Mouse (Mus musculus) G1E-ER4 (cell line): ENCODE results near the gene Tuft1. TPM values are rescaled to one million over a fixed set of nuclear protein-coding genes. Genes with fewer than 3 reads are reported as not detected.

Source experiments
- GATA1 ChIP-seq: IDR thresholded peaks from one replicate; pipeline ENCODE4 v1.8.0; 2012; ENCODE audit warnings: low read length, inconsistent platforms
- polyA plus RNA-seq: library from polyadenylated mRNA; stranded (reverse); fragments of >175 nt; gene quantifications from 2 replicates; pipeline ENCODE4 v1.2.3, GENCODE M21; 2012

Tuft1 gene
- polyA plus RNA-seq, 1 experiment, result 3.6 TPM

GRCm38 (mm10) chr3:94621740-94622507 lies 36.7 kb downstream of the Tuft1 start:
- TF ChIP-seq GATA1, result no peak

- no peak for TF ChIP-seq GATA1
These were observed 42.0 kb downstream of the Tuft1 start for GRCm38 (mm10) chr3:94616717-94617116.

GRCm38 (mm10) chr3:94613258-94613878 lies 45.3 kb downstream of the Tuft1 start:
- no peak for TF ChIP-seq GATA1

- no peak for TF ChIP-seq GATA1
These were observed 46.4 kb downstream of the Tuft1 start for GRCm38 (mm10) chr3:94612274-94612673.

- no peak for TF ChIP-seq GATA1
These were observed 46.8 kb downstream of the Tuft1 start for GRCm38 (mm10) chr3:94611834-94612233.

DNA sequence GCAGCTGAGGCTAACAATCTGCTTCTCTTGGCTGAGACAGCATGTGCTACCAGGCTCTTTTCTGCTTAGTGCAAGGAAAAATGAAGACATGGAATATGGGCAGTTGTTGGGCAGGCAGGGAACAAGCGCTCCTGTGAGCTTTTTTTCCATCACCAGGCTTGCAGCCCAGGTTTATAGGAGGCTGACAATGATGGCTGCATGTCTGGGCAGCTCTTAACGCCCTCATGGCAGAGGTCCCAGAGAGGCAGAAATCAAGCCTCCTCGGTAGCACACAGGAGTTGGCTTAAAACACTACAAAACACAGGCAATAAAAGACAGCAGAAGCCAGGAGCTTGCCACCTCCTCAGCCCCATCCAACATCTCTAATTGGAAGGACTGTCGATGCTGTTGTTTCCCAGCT lies 47.3 kb downstream of the Tuft1 start:
- no peak for TF ChIP-seq GATA1

DNA sequence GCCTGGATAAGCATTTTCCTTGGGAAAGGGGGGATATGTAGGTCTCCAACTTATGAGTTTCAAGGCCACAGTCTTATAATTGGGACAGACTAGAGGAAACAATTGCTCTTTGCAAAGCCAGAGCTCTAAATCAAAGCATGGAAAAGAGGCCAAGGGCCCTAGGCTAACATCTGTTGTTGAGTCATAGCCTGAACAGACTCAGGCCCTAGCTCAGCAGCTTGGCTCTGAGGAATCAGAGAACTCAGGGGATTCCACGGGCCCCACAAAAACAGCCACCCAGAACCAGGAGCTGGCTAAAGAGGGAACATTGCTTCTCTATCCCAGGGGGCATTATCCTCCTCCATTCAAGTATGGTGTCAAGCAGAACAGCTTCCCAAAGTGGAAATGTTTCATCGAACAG lies 48.1 kb downstream of the Tuft1 start:
- TF ChIP-seq GATA1, result no peak

GRCm38 (mm10) chr3:94609621-94610020 lies 49.1 kb downstream of the Tuft1 start:
- no peak for TF ChIP-seq GATA1

- no peak for TF ChIP-seq GATA1
These were observed 56.7 kb downstream of the Tuft1 start for GRCm38 (mm10) chr3:94601959-94602358.

GRCm38 (mm10) chr3:94597224-94597779 lies 61.4 kb downstream of the Tuft1 start:
- no peak for TF ChIP-seq GATA1

- TF ChIP-seq GATA1, result no peak
These were observed 62.8 kb downstream of the Tuft1 start for GRCm38 (mm10) chr3:94595871-94596287.

DNA sequence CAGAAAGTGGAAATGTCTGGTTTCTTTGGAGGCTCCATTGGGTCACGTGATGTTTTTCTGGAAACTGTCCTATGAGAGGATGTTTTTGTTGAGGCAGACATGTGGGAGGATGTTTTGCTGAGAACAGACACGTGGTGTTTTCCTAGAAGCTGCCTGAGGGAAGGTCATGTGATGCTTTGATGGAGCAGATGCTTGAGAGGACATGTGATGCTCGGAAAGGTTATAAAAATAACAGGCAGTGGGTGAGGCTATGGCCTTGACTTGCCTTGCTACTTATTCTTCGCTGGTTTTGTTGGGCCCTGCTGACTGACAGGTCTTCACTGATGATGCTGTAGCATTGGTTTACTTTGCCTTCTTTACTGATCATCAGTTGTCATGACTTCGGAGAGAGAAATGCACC lies 67.6 kb downstream of the Tuft1 start:
- TF ChIP-seq GATA1, result no peak

DNA sequence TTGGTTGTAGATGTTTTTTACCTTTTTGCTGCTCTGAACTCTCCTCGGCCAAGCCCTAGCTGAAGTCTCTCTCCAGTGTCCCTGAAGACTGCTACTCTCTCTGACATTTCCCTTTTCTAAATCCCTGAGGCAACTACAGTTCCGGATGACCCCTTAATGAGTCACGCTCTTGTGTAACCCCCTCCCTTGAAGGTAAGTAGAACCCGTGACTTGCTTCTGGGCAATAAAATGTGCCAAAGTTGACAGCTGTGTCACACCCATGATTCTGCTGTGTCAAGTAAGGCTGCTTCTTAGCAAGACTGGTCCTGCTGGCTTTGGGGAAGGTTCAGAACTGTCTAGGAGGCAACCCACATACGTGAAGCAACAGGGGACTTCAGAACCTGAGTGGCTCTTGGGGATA lies 70.7 kb downstream of the Tuft1 start:
- TF ChIP-seq GATA1, result no peak

DNA sequence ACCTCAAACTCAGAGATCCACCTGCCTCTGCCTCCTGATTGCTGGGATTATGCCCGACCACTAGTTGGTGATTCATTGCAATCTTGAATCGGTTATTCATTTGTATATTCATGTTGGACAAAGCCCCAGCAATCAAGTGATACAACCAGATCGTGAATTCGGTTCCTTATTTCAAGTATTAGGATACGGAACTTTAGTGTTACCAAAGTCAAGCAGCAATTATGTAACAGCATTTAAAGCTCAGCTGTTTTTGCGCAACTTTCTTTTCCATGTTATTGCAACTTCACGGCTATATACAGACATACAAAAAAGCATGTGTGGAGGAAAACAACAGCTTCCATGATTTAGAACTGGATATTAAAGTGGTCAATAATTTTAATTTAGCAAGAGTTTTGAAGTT lies 75.7 kb downstream of the Tuft1 start:
- TF ChIP-seq GATA1, result no peak

DNA sequence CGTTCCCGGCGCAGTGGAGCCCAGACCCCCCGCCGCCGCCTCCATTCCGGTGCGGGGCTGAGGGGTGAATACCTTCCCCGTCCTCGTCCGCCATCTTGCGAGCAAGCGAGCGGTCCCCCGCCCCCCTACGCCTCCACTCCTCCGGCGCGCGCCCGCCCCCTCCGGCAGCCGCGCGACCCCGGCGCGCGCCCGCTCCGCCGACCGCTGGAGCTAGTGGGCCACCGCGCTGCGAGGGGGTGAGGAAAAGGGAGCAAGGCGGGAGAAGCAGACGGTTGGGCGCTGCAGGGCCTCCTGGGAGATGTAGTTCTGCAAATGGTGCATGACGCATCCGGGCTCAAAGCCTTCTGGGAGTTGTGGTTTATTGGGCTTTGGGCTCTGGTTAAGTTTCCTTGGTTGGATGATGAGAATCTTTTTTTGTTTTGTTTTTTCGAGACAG lies 76.2 kb downstream of the Tuft1 start, which contains the start of gene Snx27:
Gene Snx27 (minus strand): TSS at position 261 of the 436 bp plus-strand sequence.
- TF ChIP-seq GATA1, result no peak

- TF ChIP-seq GATA1, result no peak
These were observed 76.7 kb downstream of the Tuft1 start for GRCm38 (mm10) chr3:94581793-94582455.
